22 mouse cellular contexts compared by ENCODE assay signal in genomic region chr2:35716175-35716574, GRCm38 (mm10).
"Had no signal": no experiment of that assay in that cellular context is flagged by ENCODE, and none has a peak within 500 bp of the region (broad histone marks: within the 10 kb centered on the region; RNA-seq: fewer than 3 reads in every experiment).

No protein-coding gene starts in this region.

- DNase-seq: kidney, adult 8-10 months; kidney, postnatal 10 days; kidney, postnatal 36 days; layer of hippocampus, postnatal 36 days; liver; liver, postnatal 0 days; lung, embryonic 14.5 days; midbrain, embryonic 14.5 days; right cerebral cortex, postnatal 14 days; right cerebral cortex, postnatal 4 days; thymus, adult 2 months; thymus, postnatal 14 days had no signal

- H3K27me3 ChIP-seq: kidney, embryonic 15.5 days; limb, embryonic 13.5 days had no signal

- H3K4me3 ChIP-seq: kidney, embryonic 15.5 days; limb, embryonic 10.5 days; limb, embryonic 13.5 days; megakaryocyte, embryonic 14.5 days had no signal

- H3K9me3 ChIP-seq: kidney, embryonic 15.5 days; limb, embryonic 10.5 days; limb, embryonic 13.5 days; megakaryocyte, embryonic 14.5 days had no signal

- H3K4me1 ChIP-seq: limb, embryonic 10.5 days had no signal

- H3K27ac ChIP-seq: kidney, embryonic 15.5 days; limb, embryonic 10.5 days; limb, embryonic 13.5 days; liver, embryonic 14.5 days; macrophage; stomach, postnatal 0 days had no signal

- H3K4me2 ChIP-seq: kidney, embryonic 15.5 days; limb, embryonic 13.5 days; lung, embryonic 14.5 days; midbrain, embryonic 11.5 days had no signal

- ATAC-seq: intestine, postnatal 0 days; liver, postnatal 0 days; lung, postnatal 0 days had no signal

- H3K9ac ChIP-seq: kidney, embryonic 15.5 days; limb, embryonic 13.5 days; liver, embryonic 14.5 days; liver, postnatal 0 days; lung, embryonic 14.5 days had no signal
